Mouse (Mus musculus): Measurements from ENCODE around the gene Kctd5. TPM values are rescaled to one million over a fixed set of nuclear protein-coding genes. Genes with fewer than 3 reads are reported as not detected.

Kctd5 gene
- polyA plus RNA-seq, 2 experiments from 2014 or later, result 5.5 to 6.4 TPM

- no peak for ATAC-seq
These were observed 36.3 kb downstream of the Kctd5 start for GRCm38 (mm10) chr17:24036954-24037353.

DNA sequence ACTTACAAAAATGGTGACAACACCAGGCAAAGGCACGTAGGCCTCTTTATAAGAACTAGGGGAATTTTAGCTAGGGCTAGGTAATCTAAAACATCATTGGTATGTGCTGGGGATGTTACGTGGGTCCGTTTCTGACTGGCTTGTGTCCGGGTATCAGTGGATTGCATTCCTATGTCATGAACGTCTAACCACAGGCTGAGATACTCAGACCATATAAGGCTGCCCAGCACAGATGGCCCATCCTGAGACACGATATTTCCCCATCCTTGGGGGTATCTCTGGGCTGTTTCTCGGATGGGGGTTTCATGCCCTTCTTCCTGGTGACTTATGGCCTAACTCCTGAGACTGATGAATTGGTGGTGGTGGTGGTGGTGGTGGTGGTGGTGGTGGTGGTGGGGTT is 38.2 kb downstream of the Kctd5 start:
- ATAC-seq, result no peak

DNA sequence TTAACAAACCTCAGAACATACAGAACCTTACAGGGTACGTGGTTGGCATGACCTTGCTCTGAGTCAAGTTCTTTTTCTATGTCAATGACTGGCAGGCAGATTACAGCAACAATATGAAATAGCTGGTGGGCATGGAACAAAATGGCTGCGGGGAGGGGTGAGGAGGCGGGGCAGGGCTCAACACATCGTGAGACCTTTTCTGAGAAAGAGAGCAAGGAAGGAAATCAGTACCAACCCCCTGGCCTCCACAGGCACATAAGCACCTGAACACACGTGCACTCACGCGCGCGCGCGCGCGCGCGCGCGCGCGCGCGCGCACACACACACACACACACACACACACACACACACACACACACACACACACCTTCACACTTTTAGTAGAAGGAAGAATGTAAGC is 42.7 kb downstream of the Kctd5 start:
- ATAC-seq, result no peak

- no peak for ATAC-seq
These were observed 43.8 kb downstream of the Kctd5 start for GRCm38 (mm10) chr17:24029477-24029876.

- ATAC-seq, result no peak
These were observed 51.7 kb downstream of the Kctd5 start for GRCm38 (mm10) chr17:24021375-24022199.

GRCm38 (mm10) chr17:24020696-24021095 is 52.6 kb downstream of the Kctd5 start:
- no peak for ATAC-seq

- ATAC-seq, result no peak
These were observed 57.6 kb downstream of the Kctd5 start for GRCm38 (mm10) chr17:24015727-24016126.

- ATAC-seq, result no peak
These were observed 58.8 kb downstream of the Kctd5 start for GRCm38 (mm10) chr17:24014433-24014965.

- ATAC-seq, result no peak
These were observed 60.4 kb downstream of the Kctd5 start for GRCm38 (mm10) chr17:24012921-24013320.

- no peak for ATAC-seq
These were observed 63.7 kb downstream of the Kctd5 start for GRCm38 (mm10) chr17:24009617-24010016.

GRCm38 (mm10) chr17:24008105-24008504 is 65.2 kb downstream of the Kctd5 start:
- no peak for ATAC-seq

DNA sequence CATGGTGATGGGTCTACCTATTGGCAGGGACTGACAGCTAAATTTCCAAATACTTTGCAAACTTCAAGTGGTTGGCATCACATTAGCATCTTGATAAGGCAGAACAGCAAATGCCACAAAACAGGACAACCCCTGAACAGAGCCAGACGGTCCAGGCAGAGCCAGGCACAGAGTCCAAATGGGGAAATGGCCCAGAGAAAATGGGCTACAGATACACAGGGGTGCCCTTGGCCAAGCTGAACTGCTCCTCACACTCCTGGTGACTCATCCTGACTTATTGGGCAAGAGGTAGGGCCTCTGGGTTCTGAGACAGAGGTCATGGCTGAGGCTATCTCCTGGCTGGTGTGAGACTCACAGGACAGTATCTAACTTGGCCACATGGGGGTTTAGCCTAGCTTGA is 65.9 kb downstream of the Kctd5 start:
- ATAC-seq, result no peak

GRCm38 (mm10) chr17:24006930-24007329 is 66.4 kb downstream of the Kctd5 start:
- no peak for ATAC-seq

DNA sequence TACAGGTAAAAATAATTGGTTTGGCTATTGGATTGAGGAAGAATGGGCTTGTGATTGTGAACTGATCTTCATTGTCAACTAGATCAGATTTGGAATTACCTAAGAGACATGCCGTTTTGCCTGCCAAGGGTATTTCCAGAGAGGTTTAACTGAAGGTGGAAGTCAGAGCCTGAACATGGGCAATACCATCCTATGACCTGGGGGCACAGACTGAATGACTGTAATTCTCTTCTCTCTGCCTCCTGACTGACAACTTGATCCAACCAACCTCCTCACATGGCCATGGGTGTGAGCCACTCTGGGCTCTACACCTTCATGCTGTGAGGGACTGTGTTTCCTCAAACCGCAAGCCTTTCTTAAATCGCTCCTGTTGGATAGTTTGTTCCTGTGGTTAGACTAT is 68.2 kb downstream of the Kctd5 start:
- no peak for ATAC-seq

- ATAC-seq, result no peak
These were observed 69.1 kb downstream of the Kctd5 start for GRCm38 (mm10) chr17:24004071-24004665.

- no peak for ATAC-seq
These were observed 72.9 kb downstream of the Kctd5 start for GRCm38 (mm10) chr17:24000404-24000803.

DNA sequence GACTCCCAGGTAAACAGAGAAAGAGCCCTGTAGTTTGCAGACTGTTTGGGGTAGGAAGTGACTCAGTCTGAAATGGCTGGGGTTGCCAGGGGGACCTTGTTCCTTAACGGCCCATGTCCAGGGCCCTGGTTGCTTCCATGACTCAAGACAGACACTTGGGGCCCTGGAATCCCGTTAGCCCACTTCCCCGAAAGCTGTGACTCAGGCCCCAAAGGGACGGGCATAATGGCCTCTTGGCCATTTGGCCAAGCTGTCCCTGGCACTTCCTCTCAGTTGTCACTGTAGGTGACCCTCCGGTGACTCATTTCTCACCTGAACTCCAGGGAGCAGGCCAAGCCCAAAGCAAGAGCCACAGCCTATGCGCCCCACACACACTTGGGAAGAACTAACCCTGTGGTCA is 74.9 kb downstream of the Kctd5 start:
- no peak for ATAC-seq

DNA sequence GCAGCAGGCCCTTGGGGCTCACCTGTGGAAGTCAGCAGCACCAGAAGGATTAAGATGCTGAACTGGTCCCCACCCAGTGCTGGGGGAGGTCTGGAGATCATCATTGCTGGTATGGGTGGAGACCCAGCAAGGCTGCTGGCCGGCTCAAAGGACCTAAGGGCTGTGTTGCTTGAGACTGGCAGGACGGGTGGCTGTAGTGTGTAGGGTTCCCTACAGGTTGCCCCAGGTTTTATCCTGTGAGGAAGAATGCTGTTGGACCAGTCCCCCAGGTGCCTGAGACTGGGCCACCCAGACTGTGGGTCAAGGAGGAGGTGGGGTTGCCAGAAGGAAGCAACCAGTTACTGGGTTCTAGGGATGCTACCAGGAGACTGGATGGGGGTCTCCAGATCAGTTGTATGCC is 75.4 kb downstream of the Kctd5 start, which contains the start of gene Prss22:
Prss22 (minus strand) TSS at position 200 of the 400 bp plus-strand sequence.
- no peak for ATAC-seq

Other genes with a start within 250 kb of the Kctd5 start
- 100 to 1,000 TPM; 686 to 746 TPM for gene Elob, start 244.3 kb downstream of the Kctd5 start, polyA plus RNA-seq (2017; shearing (Covaris generic))
- gene Prss33, start 237.4 kb downstream of the Kctd5 start, polyA plus RNA-seq (2017; shearing (Covaris generic)), result 1 to 10 TPM; 1.1 to 2.4 TPM
- 1 to 10 TPM in 1 of 2 experiments, not detected in 1; 2.6 TPM for gene Prss32, start 229.6 kb downstream of the Kctd5 start, polyA plus RNA-seq (2017; shearing (Covaris generic))
- gene Prss41, start 229.3 kb downstream of the Kctd5 start, polyA plus RNA-seq (2017; shearing (Covaris generic)), result 10 to 100 TPM in 1 of 2 experiments, 1 to 10 TPM in 1; 6.4 to 10.5 TPM
- not detected for gene Prss21, start 205.4 kb downstream of the Kctd5 start, polyA plus RNA-seq (2017; shearing (Covaris generic))
- not detected for gene Dcpp1, start 192.6 kb downstream of the Kctd5 start, polyA plus RNA-seq (2017; shearing (Covaris generic))
- not detected for gene Dcpp2, start 192.6 kb downstream of the Kctd5 start, polyA plus RNA-seq (2017; shearing (Covaris generic))
- gene Dcpp3, start 156.0 kb downstream of the Kctd5 start, polyA plus RNA-seq (2017; shearing (Covaris generic)), result not detected
- not detected for gene Sbp, start 131.8 kb downstream of the Kctd5 start, polyA plus RNA-seq (2017; shearing (Covaris generic))
- gene Sbpl, start 118.2 kb downstream of the Kctd5 start, polyA plus RNA-seq (2017; shearing (Covaris generic)), result not detected
- under 1 TPM in 1 of 2 experiments, not detected in 1; 0.73 TPM for gene Prss30, start 92.9 kb downstream of the Kctd5 start, polyA plus RNA-seq (2017; shearing (Covaris generic))
- not detected for gene Prss22, start 75.4 kb downstream of the Kctd5 start, polyA plus RNA-seq (2017; shearing (Covaris generic))
- gene Prss27, start 35.3 kb downstream of the Kctd5 start, polyA plus RNA-seq (2017; shearing (Covaris generic)), result not detected
- gene Pdpk1, start 77.4 kb upstream of the Kctd5 start, polyA plus RNA-seq (2017; shearing (Covaris generic)), result 10 to 100 TPM; 43.3 to 47.7 TPM
- 10 to 100 TPM; 23.1 to 34.5 TPM for gene Amdhd2, start 90.3 kb upstream of the Kctd5 start, polyA plus RNA-seq (2017; shearing (Covaris generic))
- gene Atp6v0c, start 96.2 kb upstream of the Kctd5 start, polyA plus RNA-seq (2017; shearing (Covaris generic)), result 100 to 1,000 TPM; 152 to 192 TPM
- gene Tbc1d24, start 132.1 kb upstream of the Kctd5 start, polyA plus RNA-seq (2017; shearing (Covaris generic)), result under 1 TPM; 0.45 to 0.60 TPM
- gene Ntn3, start 136.0 kb upstream of the Kctd5 start, polyA plus RNA-seq (2017; shearing (Covaris generic)), result not detected
- gene Tedc2, start 147.4 kb upstream of the Kctd5 start, polyA plus RNA-seq (2017; shearing (Covaris generic)), result 1 to 10 TPM; 6.6 to 8.8 TPM
- gene Ccnf, start 178.0 kb upstream of the Kctd5 start, polyA plus RNA-seq (2017; shearing (Covaris generic)), result 10 to 100 TPM in 1 of 2 experiments, 1 to 10 TPM in 1; 9.2 to 12.3 TPM